Mouse (Mus musculus) forebrain, embryonic 14.5 days (tissue): ENCODE measurements at regions not wholly inside any gene's neighbourhood (a gene's known extent, or its start where the extent isn't known, plus 50 kb on each side); places are given as distances from the start of the nearest gene placed in this dataset.

Source experiments
- ATAC-seq: fragments of 200-750 bp; cut with Nextera tagmentation; 2 replicates; pipeline ENCODE4 v1.8.0; 2017; ENCODE audit warnings: mild to moderate bottlenecking, moderate library complexity
- DNase-seq: peaks from one replicate; pipeline ENCODE4 v3.0.0-alpha.2; 2015; ENCODE audit warnings: low spot score
- H3K27ac ChIP-seq: fragments of 300-500 bp; sonication (generic); 2 replicates; pipeline ENCODE4 v1.5.1; 2014; ENCODE audit warnings: low read depth, mild to moderate bottlenecking, control low read depth, low read length, moderate library complexity
- H3K27me3 ChIP-seq: fragments of 300-500 bp; sonication (generic); replicated peaks from 2 replicates; pipeline ENCODE4 v1.6.1; 2014; ENCODE audit warnings: low read length, control low read depth, mixed read lengths; ENCODE audit not compliant: control insufficient read depth, insufficient read depth
- H3K36me3 ChIP-seq: fragments of 300-500 bp; sonication (generic); 2 replicates; pipeline ENCODE4 v1.6.1; 2014; ENCODE audit warnings: low read length, control low read depth; ENCODE audit not compliant: control insufficient read depth, insufficient read depth
- H3K4me1 ChIP-seq: fragments of 300-500 bp; sonication (generic); 2 replicates; pipeline ENCODE4 v1.6.1; 2014; ENCODE audit warnings: antibody characterized with exemption, low read length, control low read depth; ENCODE audit not compliant: control insufficient read depth, insufficient read depth
- H3K4me2 ChIP-seq: fragments of 300-500 bp; sonication (generic); 2 replicates; pipeline ENCODE4 v1.6.1; 2014; ENCODE audit warnings: mild to moderate bottlenecking, control low read depth, low read length
- H3K4me3 ChIP-seq: fragments of 300-500 bp; sonication (generic); 2 replicates; pipeline ENCODE4 v1.5.1; 2014; ENCODE audit warnings: low read depth, low read length, control low read depth
- H3K9ac ChIP-seq: fragments of 300-500 bp; sonication (generic); 2 replicates; pipeline ENCODE4 v1.6.1; 2014; ENCODE audit warnings: mild to moderate bottlenecking, low read length, control low read depth, moderate library complexity
- H3K9me3 ChIP-seq: fragments of 300-500 bp; sonication (generic); replicated peaks from 2 replicates; pipeline ENCODE4 v1.6.1; 2016; ENCODE audit warnings: low read length, control low read depth, mixed read lengths; ENCODE audit not compliant: control insufficient read depth
- WGBS: fragments of 180-500 bp; shearing (Covaris S2); extraction: QIAGEN DNeasy Blood & Tissue Kit; methylation state at CpG from one replicate; pipeline ENCODE4 v1.1.7; 2014; 5-methylcytosine and 5-hydroxymethylcytosine counted together

- no peaks in the 10 kb centered on the region for H3K27me3 ChIP-seq
- no peaks in the 10 kb centered on the region for H3K4me1 ChIP-seq
- no peaks in the 10 kb centered on the region for H3K9me3 ChIP-seq
- H3K4me3 ChIP-seq: no peak overlapping the region
- no peak overlapping the region for H3K9ac ChIP-seq
- ATAC-seq (no peak), DNase-seq (no peak)
- no peak overlapping the region for H3K4me2 ChIP-seq
- no peak overlapping the region for H3K27ac ChIP-seq
- 56% methylated on average over 2 of the region's 2 CpGs for WGBS
- no peaks in the 10 kb centered on the region for H3K36me3 ChIP-seq
These were observed 620.0 kb downstream of the Dnah5 start for GRCm38 (mm10) chr15:28823526-28823925.

- ATAC-seq: no peak
- WGBS: 76% methylated on average over 4 of the region's 4 CpGs
These were observed 631.3 kb downstream of the Dnah5 start for GRCm38 (mm10) chr15:28834831-28835230.

GRCm38 (mm10) chr15:28840322-28840721 lies 636.8 kb downstream of the Dnah5 start:
- Histone ChIP-seq H3K9ac (no peak overlapping the region), H3K9me3 (no peaks in the 10 kb centered on the region), H3K27me3 (no peaks in the 10 kb centered on the region), H3K4me2 (no peak overlapping the region), H3K4me3 (no peak overlapping the region), H3K27ac (no peak overlapping the region), H3K36me3 (no peaks in the 10 kb centered on the region), H3K4me1 (no peaks in the 10 kb centered on the region)
- DNase-seq (no peak), ATAC-seq (no peak)
- WGBS: 95% methylated on average over 1 of the region's 1 CpGs

More at GRCm38 (mm10) chr15:28834831-28835230, 631.3 kb downstream of the Dnah5 start:
- no peak overlapping the region for H3K27ac ChIP-seq
- no peaks in the 10 kb centered on the region for H3K9me3 ChIP-seq
- no peak overlapping the region for H3K4me2 ChIP-seq
- no peak overlapping the region for H3K4me3 ChIP-seq
- no peaks in the 10 kb centered on the region for H3K36me3 ChIP-seq
- DNase-seq: peak; percentile 49
- H3K9ac ChIP-seq: no peak overlapping the region
- no peaks in the 10 kb centered on the region for H3K4me1 ChIP-seq
- no peaks in the 10 kb centered on the region for H3K27me3 ChIP-seq

- WGBS: 80% methylated on average over 2 of the region's 2 CpGs
These were observed 652.9 kb downstream of the Dnah5 start for GRCm38 (mm10) chr15:28856419-28856818.

GRCm38 (mm10) chr15:28858176-28858575 lies 654.6 kb downstream of the Dnah5 start:
- H3K4me3 ChIP-seq: no peak overlapping the region
- 87% methylated on average over 2 of the region's 2 CpGs for WGBS
- no peak overlapping the region for H3K9ac ChIP-seq

More at GRCm38 (mm10) chr15:28856419-28856818, 652.9 kb downstream of the Dnah5 start:
- no peak overlapping the region for H3K4me2 ChIP-seq
- no peak overlapping the region for H3K27ac ChIP-seq
- H3K9me3 ChIP-seq: no peaks in the 10 kb centered on the region
- H3K27me3 ChIP-seq: no peaks in the 10 kb centered on the region
- no peak overlapping the region for H3K9ac ChIP-seq
- ATAC-seq (no peak), DNase-seq (no peak)
- H3K4me1 ChIP-seq: no peaks in the 10 kb centered on the region
- no peak overlapping the region for H3K4me3 ChIP-seq
- no peaks in the 10 kb centered on the region for H3K36me3 ChIP-seq

GRCm38 (mm10) chr15:28864101-28864500 lies 660.5 kb downstream of the Dnah5 start:
- Histone ChIP-seq H3K9ac (no peak overlapping the region), H3K4me2 (no peak overlapping the region), H3K4me3 (no peak overlapping the region), H3K9me3 (no peaks in the 10 kb centered on the region), H3K36me3 (no peaks in the 10 kb centered on the region), H3K27ac (no peak overlapping the region), H3K27me3 (no peaks in the 10 kb centered on the region), H3K4me1 (no peaks in the 10 kb centered on the region)
- ATAC-seq (no peak), DNase-seq (peak; percentile 5)
- WGBS: 14% methylated on average over 1 of the region's 1 CpGs

More at GRCm38 (mm10) chr15:28858176-28858575, 654.6 kb downstream of the Dnah5 start:
- ATAC-seq (no peak), DNase-seq (no peak)
- no peaks in the 10 kb centered on the region for H3K27me3 ChIP-seq
- no peaks in the 10 kb centered on the region for H3K4me1 ChIP-seq
- H3K27ac ChIP-seq: no peak overlapping the region
- no peaks in the 10 kb centered on the region for H3K36me3 ChIP-seq
- H3K9me3 ChIP-seq: no peaks in the 10 kb centered on the region
- H3K4me2 ChIP-seq: no peak overlapping the region

- Histone ChIP-seq H3K36me3 (no peaks in the 10 kb centered on the region), H3K9me3 (no peaks in the 10 kb centered on the region), H3K4me2 (no peak overlapping the region), H3K27me3 (no peaks in the 10 kb centered on the region), H3K27ac (no peak overlapping the region), H3K9ac (no peak overlapping the region), H3K4me3 (no peak overlapping the region), H3K4me1 (no peaks in the 10 kb centered on the region)
- ATAC-seq (no peak), DNase-seq (no peak)
- WGBS: 81% methylated on average over 2 of the region's 2 CpGs
These were observed 661.4 kb downstream of the Dnah5 start for GRCm38 (mm10) chr15:28864913-28865312.

- no peak overlapping the region for H3K4me2 ChIP-seq
- ATAC-seq (no peak), DNase-seq (no peak)
- H3K27me3 ChIP-seq: no peaks in the 10 kb centered on the region
- no peaks in the 10 kb centered on the region for H3K9me3 ChIP-seq
- no peaks in the 10 kb centered on the region for H3K36me3 ChIP-seq
- H3K9ac ChIP-seq: no peak overlapping the region
- no peaks in the 10 kb centered on the region for H3K4me1 ChIP-seq
- 87% methylated on average over 2 of the region's 2 CpGs for WGBS
- no peak overlapping the region for H3K4me3 ChIP-seq
- no peak overlapping the region for H3K27ac ChIP-seq
These were observed 669.4 kb downstream of the Dnah5 start for GRCm38 (mm10) chr15:28873001-28873400.

GRCm38 (mm10) chr15:28896248-28896808 lies 692.8 kb downstream of the Dnah5 start:
- H3K27me3 ChIP-seq: no peaks in the 10 kb centered on the region
- no peaks in the 10 kb centered on the region for H3K4me1 ChIP-seq
- no peak for DNase-seq
- no peak overlapping the region for H3K9ac ChIP-seq
- no peak overlapping the region for H3K4me2 ChIP-seq
- no peak overlapping the region for H3K27ac ChIP-seq
- H3K36me3 ChIP-seq: no peaks in the 10 kb centered on the region
- no peak overlapping the region for H3K4me3 ChIP-seq
- no peak for ATAC-seq
- no peaks in the 10 kb centered on the region for H3K9me3 ChIP-seq
- WGBS: 84% methylated on average over 3 of the region's 3 CpGs
